Mouse (Mus musculus): ENCODE measurements around the gene Aldh8a1.
"Not testable (repeated sequence)": the region's sequence is repeated elsewhere in the genome, so short reads cannot be mapped to it uniquely, and the experiment has no call there.

The Aldh8a1 gene

GRCm38 (mm10) chr10:21367481-21367880, 9.6 kb upstream of the Aldh8a1 start:
- no peak for DNase-seq (ENCODE audit: low read depth)

GRCm38 (mm10) chr10:21369586-21369985, 7.5 kb upstream of the Aldh8a1 start:
- no peak for DNase-seq (ENCODE audit: low read depth)

- no peak for DNase-seq (ENCODE audit: low read depth)
Observed at GRCm38 (mm10) chr10:21372271-21372670, 4.8 kb upstream of the Aldh8a1 start.

- DNase-seq (ENCODE audit: low read depth): peak; percentile 41
Observed at GRCm38 (mm10) chr10:21378196-21378944, 1.3 kb downstream of the Aldh8a1 start.

GRCm38 (mm10) chr10:21382914-21383313, 5.8 kb downstream of the Aldh8a1 start:
- DNase-seq (ENCODE audit: low read depth): peak; percentile 74

- no peak for DNase-seq (ENCODE audit: low read depth)
Observed at GRCm38 (mm10) chr10:21385111-21385663, 8.1 kb downstream of the Aldh8a1 start.

GRCm38 (mm10) chr10:21389075-21389474, 12.0 kb downstream of the Aldh8a1 start:
- DNase-seq (ENCODE audit: low read depth): no peak

- DNase-seq (ENCODE audit: low read depth): no peak
Observed at GRCm38 (mm10) chr10:21390440-21390839, 13.3 kb downstream of the Aldh8a1 start.

GRCm38 (mm10) chr10:21391286-21391685, 14.2 kb downstream of the Aldh8a1 start:
- no peak for DNase-seq (ENCODE audit: low read depth)

- no peak for DNase-seq (ENCODE audit: low read depth)
Observed at GRCm38 (mm10) chr10:21393390-21393789, 16.3 kb downstream of the Aldh8a1 start.

GRCm38 (mm10) chr10:21395426-21396139, 18.5 kb downstream of the Aldh8a1 start:
- no peak for DNase-seq (ENCODE audit: low read depth)

GRCm38 (mm10) chr10:21398873-21399425, 21.9 kb downstream of the Aldh8a1 start:
- DNase-seq (ENCODE audit: low read depth): not testable (repeated sequence)

GRCm38 (mm10) chr10:21399622-21400021, 22.5 kb downstream of the Aldh8a1 start:
- DNase-seq (ENCODE audit: low read depth): no peak

- no peak for DNase-seq (ENCODE audit: low read depth)
Observed at GRCm38 (mm10) chr10:21400031-21400430, 22.9 kb downstream of the Aldh8a1 start.

GRCm38 (mm10) chr10:21400453-21400852, 23.4 kb downstream of the Aldh8a1 start:
- no peak for DNase-seq (ENCODE audit: low read depth)

- no peak for DNase-seq (ENCODE audit: low read depth)
Observed at GRCm38 (mm10) chr10:21401259-21401658, 24.2 kb downstream of the Aldh8a1 start.

- DNase-seq (ENCODE audit: low read depth): no peak
Observed at GRCm38 (mm10) chr10:21404822-21405221, 27.7 kb downstream of the Aldh8a1 start.

- no peak for DNase-seq (ENCODE audit: low read depth)
Observed at GRCm38 (mm10) chr10:21405707-21406534, 28.8 kb downstream of the Aldh8a1 start.

GRCm38 (mm10) chr10:21410711-21411110, 33.6 kb downstream of the Aldh8a1 start:
- no peak for DNase-seq (ENCODE audit: low read depth)

- DNase-seq (ENCODE audit: low read depth): no peak
Observed at GRCm38 (mm10) chr10:21411621-21412205, 34.6 kb downstream of the Aldh8a1 start.

- DNase-seq (ENCODE audit: low read depth): no peak
Observed at GRCm38 (mm10) chr10:21415031-21415430, 37.9 kb downstream of the Aldh8a1 start.
